In genomic region chr2:76655982-76656381, GRCm38 (mm10) we compare ENCODE assay signal across 13 mouse cellular contexts. TPM values are rescaled to one million over a fixed set of nuclear protein-coding genes. Genes with fewer than 3 reads are reported as not detected.
DNase-seq lines count a peak whose midpoint lies in the region; ATAC-seq and TF ChIP-seq lines count a peak whose summit lies in the region.
"Had no signal": no experiment of that assay in that cellular context is flagged by ENCODE, and none has a peak within 500 bp of the region (broad histone marks: within the 10 kb centered on the region; RNA-seq: fewer than 3 reads in every experiment).

No protein-coding gene starts in this region.

- no peak for TF ChIP-seq POLR2A in heart, adult 2 months (IDR thresholded peaks at IDR 0.05; ENCODE audit: insufficient read depth, low read depth, low read length)
- no peak for TF ChIP-seq POLR2A in brain, embryonic 14.5 days (IDR thresholded peaks at IDR 0.05; ENCODE audit: borderline replicate concordance, extremely low read depth, insufficient read depth, insufficient read length, poor library complexity, severe bottlenecking)

- 6% methylated on average over 1 of the region's 1 CpGs for WGBS in heart, adult 2 months
- WGBS in heart, embryonic 12.5 days, result 9% methylated on average over 1 of the region's 1 CpGs
- WGBS in midbrain, embryonic 11.5 days, result 4% methylated on average over 1 of the region's 1 CpGs
- 6% methylated on average over 1 of the region's 1 CpGs for WGBS in midbrain, embryonic 13.5 days

- H3K27me3 ChIP-seq in heart, adult 2 months (ENCODE audit: control insufficient read depth, insufficient read depth, low read length), result no peaks in the 10 kb centered on the region
- no peaks in the 10 kb centered on the region for H3K27me3 ChIP-seq in heart, embryonic 12.5 days (replicated peaks)
- H3K27me3 ChIP-seq in midbrain, embryonic 11.5 days (ENCODE audit: control insufficient read depth, insufficient read depth, low read length), result no peaks in the 10 kb centered on the region
- H3K27me3 ChIP-seq in midbrain, embryonic 13.5 days, result no peaks in the 10 kb centered on the region
- H3K27me3 ChIP-seq: liver, embryonic 15.5 days had no signal

- H3K36me3 ChIP-seq in heart, adult 2 months (ENCODE audit: control insufficient read depth, insufficient read depth, low read length), result no peaks in the 10 kb centered on the region
- no peaks in the 10 kb centered on the region for H3K36me3 ChIP-seq in heart, embryonic 12.5 days
- no peaks in the 10 kb centered on the region for H3K36me3 ChIP-seq in midbrain, embryonic 11.5 days (ENCODE audit: control insufficient read depth, insufficient read depth, low read length)
- no peaks in the 10 kb centered on the region for H3K36me3 ChIP-seq in midbrain, embryonic 13.5 days
- H3K36me3 ChIP-seq: liver, embryonic 15.5 days had no signal

- H3K4me1 ChIP-seq in heart, adult 2 months (ENCODE audit: control insufficient read depth, insufficient read depth, low read length), result no peaks in the 10 kb centered on the region
- no peaks in the 10 kb centered on the region for H3K4me1 ChIP-seq in heart, embryonic 12.5 days (replicated peaks)
- no peaks in the 10 kb centered on the region for H3K4me1 ChIP-seq in midbrain, embryonic 11.5 days (ENCODE audit: control insufficient read depth, insufficient read depth, low read length)
- no peaks in the 10 kb centered on the region for H3K4me1 ChIP-seq in midbrain, embryonic 13.5 days (replicated peaks)
- H3K4me1 ChIP-seq: liver, embryonic 15.5 days had no signal

- ATAC-seq in heart, embryonic 12.5 days (ENCODE audit: insufficient number of reproducible peaks, low FRiP score), result no peak
- no peak for ATAC-seq in midbrain, embryonic 11.5 days (ENCODE audit: low FRiP score)
- no peak for ATAC-seq in midbrain, embryonic 13.5 days

- no peaks in the 10 kb centered on the region for H3K9me3 ChIP-seq in heart, embryonic 12.5 days (replicated peaks)
- H3K9me3 ChIP-seq in midbrain, embryonic 11.5 days (ENCODE audit: control insufficient read depth, low read length), result no peaks in the 10 kb centered on the region
- no peaks in the 10 kb centered on the region for H3K9me3 ChIP-seq in midbrain, embryonic 13.5 days
- H3K9me3 ChIP-seq: liver, embryonic 15.5 days had no signal

- TF ChIP-seq EP300 in heart, adult 2 months (IDR thresholded peaks at IDR 0.05; ENCODE audit: insufficient read depth, low read depth, low read length), result no peak

- no peak for DNase-seq in heart, adult 2 months
- DNase-seq in midbrain, embryonic 11.5 days (ENCODE audit: low spot score, missing footprints), result peak; percentile 73
- DNase-seq in brain, embryonic 14.5 days (ENCODE audit: low read depth), result peak; percentile 26
- DNase-seq in retina, postnatal 1 day, result peak; percentile 56
- DNase-seq in ovary, postnatal 14 days (ENCODE audit: low spot score), result no peak
- no peak for DNase-seq in frontal cortex, postnatal 25 days (ENCODE audit: low spot score in 2 of 2)
- DNase-seq: heart, postnatal 4 days; layer of hippocampus, adult 9-11 months; thymus, postnatal 4 days had no signal

- intact Hi-C loops in heart, adult 2 months (cut with DNase I), result no loop called here

- no peak overlapping the region for H3K4me3 ChIP-seq in heart, adult 2 months
- no peak overlapping the region for H3K4me3 ChIP-seq in heart, embryonic 12.5 days
- H3K4me3 ChIP-seq in midbrain, embryonic 11.5 days (ENCODE audit: low read depth, low read length), result no peak overlapping the region
- H3K4me3 ChIP-seq in midbrain, embryonic 13.5 days (replicated peaks), result no peak overlapping the region
- H3K4me3 ChIP-seq: liver, embryonic 15.5 days had no signal

- H3K4me2 ChIP-seq in heart, embryonic 12.5 days, result no peak overlapping the region
- H3K4me2 ChIP-seq in midbrain, embryonic 11.5 days, result no peak overlapping the region
- no peak overlapping the region for H3K4me2 ChIP-seq in midbrain, embryonic 13.5 days (replicated peaks)
- H3K4me2 ChIP-seq: liver, embryonic 15.5 days had no signal

- H3K79me2 ChIP-seq in heart, adult 2 months (replicated peaks; ENCODE audit: control insufficient read depth, insufficient read depth, low read length), result no peaks in the 10 kb centered on the region

- peak; percentile 57 for TF ChIP-seq CTCF in heart, adult 2 months (IDR thresholded peaks at IDR 0.05)
- TF ChIP-seq CTCF in brain, embryonic 14.5 days (IDR thresholded peaks at IDR 0.05; ENCODE audit: borderline replicate concordance, extremely low read depth, insufficient read depth, insufficient read length), result peak; percentile 25; the same call in 1 of the 2 replicates

- H3K27ac ChIP-seq in heart, adult 2 months, result no peak overlapping the region
- H3K27ac ChIP-seq in heart, embryonic 12.5 days (ENCODE audit: poor library complexity, severe bottlenecking), result no peak overlapping the region
- H3K27ac ChIP-seq in midbrain, embryonic 11.5 days (ENCODE audit: low read depth, low read length), result no peak overlapping the region
- no peak overlapping the region for H3K27ac ChIP-seq in midbrain, embryonic 13.5 days
- H3K27ac ChIP-seq: liver, embryonic 15.5 days had no signal

- H3K9ac ChIP-seq in heart, adult 2 months (ENCODE audit: low read depth, low read length), result no peak overlapping the region
- H3K9ac ChIP-seq in heart, embryonic 12.5 days, result no peak overlapping the region
- H3K9ac ChIP-seq in midbrain, embryonic 11.5 days (ENCODE audit: low read length), result no peak overlapping the region
- no peak overlapping the region for H3K9ac ChIP-seq in midbrain, embryonic 13.5 days (replicated peaks)
- H3K9ac ChIP-seq: liver, embryonic 15.5 days had no signal

RNA-seq across cellular contexts. Expression of gene Pjvk, which starts 7.7 kb away (rescaled TPM):
- total RNA-seq in heart, adult 2 months (2021), result not detected
- polyA plus RNA-seq in heart, adult 2 months (2012; rRNA removed), result 0.08 TPM in 1 of 2 replicates, not detected in the other
- 0.21 TPM in 1 of 2 replicates, not detected in the other for polyA plus RNA-seq in heart, embryonic 12.5 days (2016; fragmentation: Nextera tagmentation; extraction: Ambion mirVana)
- 0.55 and 0.75 TPM in 2 replicates for polyA plus RNA-seq in midbrain, embryonic 11.5 days (2014; fragmentation: Nextera tagmentation; extraction: Ambion mirVana)
- polyA plus RNA-seq in midbrain, embryonic 13.5 days (2015; fragmentation: Nextera tagmentation; extraction: Ambion mirVana), result 0.76 and 1.0 TPM in 2 replicates
- polyA plus RNA-seq in brain, embryonic 14.5 days (2012; rRNA removed), result 0.42 and 0.55 TPM in 2 replicates
- total RNA-seq: gastrocnemius, adult 8-10 months; heart, postnatal 4 days had no signal
- polyA plus RNA-seq: liver, embryonic 15.5 days had no signal

RNA-seq across cellular contexts. Expression of gene Prkra, which starts 8.2 kb away (rescaled TPM):
- 10 to 100 TPM; 12.1 to 12.4 TPM for total RNA-seq in heart, adult 2 months (2021)
- polyA plus RNA-seq in heart, adult 2 months (2012; rRNA removed), result 9.6 and 14.7 TPM in 2 replicates
- polyA plus RNA-seq in heart, embryonic 12.5 days (2016; fragmentation: Nextera tagmentation; extraction: Ambion mirVana), result 33.1 and 35.5 TPM in 2 replicates
- 90.9 and 106 TPM in 2 replicates for polyA plus RNA-seq in midbrain, embryonic 11.5 days (2014; fragmentation: Nextera tagmentation; extraction: Ambion mirVana)
- polyA plus RNA-seq in midbrain, embryonic 13.5 days (2015; fragmentation: Nextera tagmentation; extraction: Ambion mirVana), result 105 and 107 TPM in 2 replicates
- polyA plus RNA-seq in brain, embryonic 14.5 days (2012; rRNA removed), result 85.8 and 89.5 TPM in 2 replicates

RNA-seq across cellular contexts. Expression of gene Fkbp7, which starts 16.9 kb away (rescaled TPM):
- 10 to 100 TPM; 20.8 to 21.9 TPM for total RNA-seq in heart, adult 2 months (2021)
- 7.9 and 14.7 TPM in 2 replicates for polyA plus RNA-seq in heart, adult 2 months (2012; rRNA removed)
- polyA plus RNA-seq in heart, embryonic 12.5 days (2016; fragmentation: Nextera tagmentation; extraction: Ambion mirVana), result 61.9 and 62.4 TPM in 2 replicates
- polyA plus RNA-seq in midbrain, embryonic 11.5 days (2014; fragmentation: Nextera tagmentation; extraction: Ambion mirVana), result 18.2 and 20.3 TPM in 2 replicates
- polyA plus RNA-seq in midbrain, embryonic 13.5 days (2015; fragmentation: Nextera tagmentation; extraction: Ambion mirVana), result 13.9 and 15.0 TPM in 2 replicates
- 7.4 and 9.6 TPM in 2 replicates for polyA plus RNA-seq in brain, embryonic 14.5 days (2012; rRNA removed)

RNA-seq across cellular contexts. Expression of gene Plekha3, which starts 19.1 kb away (rescaled TPM):
- 10 to 100 TPM; 19.4 to 21.3 TPM for total RNA-seq in heart, adult 2 months (2021)
- polyA plus RNA-seq in heart, adult 2 months (2012; rRNA removed), result 12.8 and 19.2 TPM in 2 replicates
- polyA plus RNA-seq in heart, embryonic 12.5 days (2016; fragmentation: Nextera tagmentation; extraction: Ambion mirVana), result 14.9 and 17.3 TPM in 2 replicates
- 11.7 and 12.9 TPM in 2 replicates for polyA plus RNA-seq in midbrain, embryonic 11.5 days (2014; fragmentation: Nextera tagmentation; extraction: Ambion mirVana)
- polyA plus RNA-seq in midbrain, embryonic 13.5 days (2015; fragmentation: Nextera tagmentation; extraction: Ambion mirVana), result 5.7 and 7.2 TPM in 2 replicates
- polyA plus RNA-seq in brain, embryonic 14.5 days (2012; rRNA removed), result 17.7 and 18.7 TPM in 2 replicates

Comparison
In these comparisons a context has a peak if more than half of its experiments do, and no peak if none do; other contexts are left out.
1. DNase-seq: peak in midbrain, embryonic 11.5 days (single experiment), brain, embryonic 14.5 days (single experiment) and retina, postnatal 1 day (single experiment); none in heart, adult 2 months (0 of 2), ovary, postnatal 14 days (single experiment) and frontal cortex, postnatal 25 days (0 of 2).